Mouse (Mus musculus): ENCODE measurements at regions not wholly inside any gene's neighbourhood (a gene's known extent, or its start where the extent isn't known, plus 50 kb on each side); places are given as distances from the start of the nearest gene placed in this dataset.

DNA sequence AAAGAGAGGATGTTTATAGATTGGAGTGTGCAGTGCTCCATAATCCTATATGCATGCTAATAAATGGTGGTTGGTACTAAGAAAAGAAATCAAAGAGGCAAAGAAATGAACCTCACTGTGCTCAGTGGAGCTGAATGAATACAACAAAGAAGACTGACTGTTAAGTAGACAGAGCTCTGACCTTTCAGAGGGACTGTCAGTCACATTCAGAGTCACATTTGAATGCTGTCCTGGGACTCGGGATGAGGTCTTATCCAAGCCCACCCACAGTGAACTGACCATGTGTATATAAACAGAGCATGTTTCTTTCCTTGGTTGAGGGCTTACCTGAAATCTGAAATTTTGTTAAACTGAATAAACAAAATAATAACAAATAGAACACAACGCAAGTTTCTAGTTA lies 1473.3 kb downstream of the Cdh8 start:
- no peak for DNase-seq (ENCODE audit: low spot score in 2 of 2)

DNA sequence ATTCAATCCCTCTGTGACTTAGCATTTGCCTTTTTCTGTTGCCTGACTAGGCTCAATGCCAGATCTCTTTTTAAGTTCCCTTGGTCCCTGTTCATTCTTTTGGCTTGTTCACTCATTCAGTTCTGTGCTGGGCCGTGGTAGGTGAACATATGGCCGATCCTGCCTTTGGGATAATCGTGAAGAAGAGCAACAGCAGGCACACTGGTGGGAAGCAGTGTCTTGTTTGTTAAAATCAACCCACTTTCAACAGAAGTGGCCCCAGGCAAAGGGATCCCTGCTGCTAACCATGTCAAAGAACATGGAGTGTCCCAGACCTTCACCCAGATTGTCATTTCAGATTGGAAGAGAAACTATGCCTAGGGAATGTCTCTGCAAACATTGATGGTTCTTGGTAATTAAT lies 1479.4 kb downstream of the Cdh8 start:
- DNase-seq (ENCODE audit: low spot score in 2 of 2): peak in 1 of 2 experiments; percentile 19

All from layer of hippocampus, adult 18-20 months (tissue).